Mouse (Mus musculus) intestine, embryonic 16.5 days (tissue): ENCODE data around the gene Igsf8. TPM values are rescaled to one million over a fixed set of nuclear protein-coding genes. Genes with fewer than 3 reads are reported as not detected.
A peak's percentile ranks its signal among the peaks of the same experiment; 100 is the strongest.

Source experiments
- ATAC-seq: fragments of 200-750 bp; cut with Nextera tagmentation; 2 replicates; pipeline ENCODE4 v1.8.0; 2017; ENCODE audit warnings: moderate TSS enrichment, moderate library complexity
- H3K27ac ChIP-seq: fragments of 300-500 bp; sonication (generic); 2 replicates; pipeline ENCODE4 v1.5.1; 2014; ENCODE audit warnings: mild to moderate bottlenecking, low read length
- H3K27me3 ChIP-seq: fragments of 300-500 bp; sonication (generic); replicated peaks from 2 replicates; pipeline ENCODE4 v1.6.1; 2014; ENCODE audit warnings: low read length, control low read depth, mixed read lengths; ENCODE audit not compliant: control insufficient read depth, insufficient read depth
- H3K36me3 ChIP-seq: fragments of 300-500 bp; sonication (generic); 2 replicates; pipeline ENCODE4 v1.6.1; 2014; ENCODE audit warnings: low read length, control low read depth; ENCODE audit not compliant: control insufficient read depth, insufficient read depth
- H3K4me1 ChIP-seq: fragments of 300-500 bp; sonication (generic); 2 replicates; pipeline ENCODE4 v1.6.1; 2014; ENCODE audit warnings: low read length, control low read depth, mixed read lengths; ENCODE audit not compliant: control insufficient read depth, insufficient read depth
- H3K4me2 ChIP-seq: fragments of 300-500 bp; sonication (generic); 2 replicates; pipeline ENCODE4 v1.6.1; 2014; ENCODE audit warnings: low read depth, low read length, control low read depth
- H3K4me3 ChIP-seq: fragments of 300-500 bp; sonication (generic); 2 replicates; pipeline ENCODE4 v1.5.1; 2014; ENCODE audit warnings: mild to moderate bottlenecking, low read length
- H3K9ac ChIP-seq: fragments of 300-500 bp; sonication (generic); 2 replicates; pipeline ENCODE4 v1.6.1; 2014; ENCODE audit warnings: low read depth, low read length
- H3K9me3 ChIP-seq: fragments of 300-500 bp; sonication (generic); 2 replicates; pipeline ENCODE4 v1.6.1; 2016; ENCODE audit warnings: low read length, control low read depth; ENCODE audit not compliant: control insufficient read depth
- WGBS: fragments of 180-500 bp; shearing (Covaris S2); extraction: QIAGEN DNeasy Blood & Tissue Kit; methylation state at CpG from one replicate; pipeline ENCODE4 v1.1.7; 2014; 5-methylcytosine and 5-hydroxymethylcytosine counted together
- polyA plus RNA-seq: library from polyadenylated mRNA; unstranded; fragments of >200 nt; fragmentation: Nextera tagmentation; extraction: Ambion mirVana; gene quantifications from 2 replicates; pipeline ENCODE4 v1.2.1, GENCODE M21; 2015

The Igsf8 gene
- polyA plus RNA-seq, 1 experiment from 2014 or later, result 45.2 TPM

GRCm38 (mm10) chr1:172329131-172329530 is 67.7 kb downstream of the Igsf8 start, which contains the start of gene Kcnj9:
Gene Kcnj9 (minus strand): TSS chr1:172329318.
- Histone ChIP-seq H3K36me3 (no peaks in the 10 kb centered on the region), H3K9me3 (peaks cover 3% of the 10 kb centered on the region; the same call in 1 of the 2 replicates), H3K4me2 (no peak within 1 kb of the TSS), H3K4me3 (no peak within 1 kb of the TSS), H3K4me1 (peaks cover 8% of the 10 kb centered on the region; the same call in 1 of the 2 replicates), H3K27me3 (peaks cover 46% of the 10 kb centered on the region), H3K27ac (no peak within 1 kb of the TSS), H3K9ac (no peak within 1 kb of the TSS)
- ATAC-seq, result no peak
- WGBS, result 22% methylated on average over 9 of the region's 9 CpGs

GRCm38 (mm10) chr1:172329616-172330015 is 68.2 kb downstream of the Igsf8 start:
- Histone ChIP-seq H3K4me2 (no peak overlapping the region), H3K4me3 (no peak overlapping the region), H3K36me3 (no peaks in the 10 kb centered on the region), H3K27ac (no peak overlapping the region), H3K27me3 (peaks cover 48% of the 10 kb centered on the region), H3K4me1 (peaks cover 8% of the 10 kb centered on the region; the same call in 1 of the 2 replicates), H3K9me3 (peaks cover 3% of the 10 kb centered on the region; the same call in 1 of the 2 replicates), H3K9ac (no peak overlapping the region)
- 72% methylated on average over 6 of the region's 6 CpGs for WGBS
- ATAC-seq, result no peak

GRCm38 (mm10) chr1:172331422-172331947 is 70.0 kb downstream of the Igsf8 start:
- H3K9ac ChIP-seq, result no peak overlapping the region
- peaks cover 2% of the 10 kb centered on the region; the same call in 1 of the 2 replicates for H3K4me1 ChIP-seq
- ATAC-seq, result no peak
- WGBS, result 74% methylated on average over 8 of the region's 8 CpGs
- no peaks in the 10 kb centered on the region for H3K36me3 ChIP-seq
- H3K27me3 ChIP-seq, result peaks cover 36% of the 10 kb centered on the region
- H3K27ac ChIP-seq, result no peak overlapping the region
- peaks cover 3% of the 10 kb centered on the region; the same call in 1 of the 2 replicates for H3K9me3 ChIP-seq
- H3K4me2 ChIP-seq, result no peak overlapping the region
- H3K4me3 ChIP-seq, result no peak overlapping the region

GRCm38 (mm10) chr1:172332925-172333324 is 71.5 kb downstream of the Igsf8 start:
- no peak for ATAC-seq
- Histone ChIP-seq H3K4me2 (no peak overlapping the region), H3K9me3 (no peaks in the 10 kb centered on the region), H3K27ac (no peak overlapping the region), H3K4me3 (no peak overlapping the region), H3K9ac (no peak overlapping the region), H3K27me3 (peaks cover 23% of the 10 kb centered on the region), H3K4me1 (no peaks in the 10 kb centered on the region), H3K36me3 (no peaks in the 10 kb centered on the region)
- WGBS, result 75% methylated on average over 2 of the region's 2 CpGs

GRCm38 (mm10) chr1:172333512-172333911 is 72.1 kb downstream of the Igsf8 start:
- H3K27me3 ChIP-seq, result peaks cover 24% of the 10 kb centered on the region
- ATAC-seq, result no peak

GRCm38 (mm10) chr1:172335804-172336203 is 74.4 kb downstream of the Igsf8 start:
- Histone ChIP-seq H3K27me3 (peaks cover 18% of the 10 kb centered on the region), H3K36me3 (no peaks in the 10 kb centered on the region), H3K27ac (no peak overlapping the region), H3K4me1 (peaks cover 4% of the 10 kb centered on the region; the same call in 1 of the 2 replicates), H3K9ac (no peak overlapping the region), H3K4me3 (no peak overlapping the region), H3K9me3 (no peaks in the 10 kb centered on the region), H3K4me2 (no peak overlapping the region)
- 73% methylated on average over 15 of the region's 15 CpGs for WGBS
- no peak for ATAC-seq

More at GRCm38 (mm10) chr1:172333512-172333911, 72.1 kb downstream of the Igsf8 start:
- Histone ChIP-seq H3K4me2 (no peak overlapping the region), H3K27ac (no peak overlapping the region), H3K36me3 (no peaks in the 10 kb centered on the region), H3K9ac (no peak overlapping the region), H3K9me3 (no peaks in the 10 kb centered on the region), H3K4me3 (no peak overlapping the region), H3K4me1 (no peaks in the 10 kb centered on the region)
- 4% methylated on average over 3 of the region's 3 CpGs for WGBS

GRCm38 (mm10) chr1:172337411-172338185 is 76.2 kb downstream of the Igsf8 start:
- Histone ChIP-seq H3K27ac (no peak overlapping the region), H3K27me3 (peaks cover 35% of the 10 kb centered on the region), H3K9me3 (no peaks in the 10 kb centered on the region), H3K4me2 (no peak overlapping the region), H3K4me1 (peaks cover 11% of the 10 kb centered on the region), H3K36me3 (no peaks in the 10 kb centered on the region), H3K4me3 (no peak overlapping the region), H3K9ac (no peak overlapping the region)
- ATAC-seq, result no peak
- WGBS, result 43% methylated on average over 2 of the region's 2 CpGs

GRCm38 (mm10) chr1:172340729-172341321 is 79.4 kb downstream of the Igsf8 start, which contains the start of gene Kcnj10:
Gene Kcnj10 (plus strand): TSS chr1:172341210.
- Histone ChIP-seq H3K9me3 (no peaks in the 10 kb centered on the region), H3K27me3 (peaks cover 36% of the 10 kb centered on the region), H3K4me2 (peak within 1 kb of the TSS; percentile 79), H3K27ac (no peak within 1 kb of the TSS), H3K4me3 (peak within 1 kb of the TSS; percentile 50), H3K9ac (peak within 1 kb of the TSS; percentile 30), H3K36me3 (no peaks in the 10 kb centered on the region), H3K4me1 (peaks cover 11% of the 10 kb centered on the region)
- 2% methylated on average over 36 of the region's 38 CpGs for WGBS
- peak; percentile 95 for ATAC-seq

GRCm38 (mm10) chr1:172341386-172341785 is 79.9 kb downstream of the Igsf8 start:
- Histone ChIP-seq H3K4me1 (peaks cover 11% of the 10 kb centered on the region), H3K36me3 (no peaks in the 10 kb centered on the region), H3K9me3 (no peaks in the 10 kb centered on the region), H3K27ac (no peak overlapping the region), H3K9ac (peak overlapping the region; percentile 30), H3K4me3 (peak overlapping the region; percentile 50), H3K4me2 (peak overlapping the region; percentile 79), H3K27me3 (peaks cover 36% of the 10 kb centered on the region)
- peak; percentile 24; the same call in 1 of the 2 replicates for ATAC-seq
- 9% methylated on average over 10 of the region's 10 CpGs for WGBS
